Mouse (Mus musculus): ENCODE results near the gene Tcap.

DNA sequence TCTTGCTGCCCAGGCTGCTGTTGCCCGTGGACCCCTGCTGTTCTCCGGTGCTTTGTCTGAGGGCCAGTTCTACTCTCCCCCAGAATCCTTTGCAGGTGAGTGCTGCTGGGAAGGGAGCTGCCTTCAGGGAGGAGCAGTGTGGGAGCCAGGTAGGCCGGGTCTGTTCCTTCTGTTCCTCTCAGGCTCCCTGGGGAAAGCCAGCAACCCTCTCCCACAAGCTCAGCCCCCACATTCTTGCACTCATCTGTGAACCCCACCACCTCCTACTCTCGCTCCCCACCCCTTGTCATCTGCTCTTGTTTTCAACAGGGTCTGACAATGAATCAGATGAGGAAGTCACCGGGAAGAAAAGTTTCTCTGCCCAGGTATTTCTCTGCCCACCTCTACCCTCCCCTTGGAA, 6.9 kb upstream of the Tcap start:
- no peak for TF ChIP-seq GATA1 (IDR thresholded peaks at IDR 0.05; ENCODE audit: borderline replicate concordance, low read length)
- TF ChIP-seq FLI1 (IDR thresholded peaks at IDR 0.05; ENCODE audit: low read length) = no peak

Measured in megakaryocyte, embryonic 14.5 days (primary cell).